Mouse (Mus musculus) kidney, embryonic 15.5 days (tissue): Measurements from ENCODE around the gene Ackr1. TPM values are rescaled to one million over a fixed set of nuclear protein-coding genes. Genes with fewer than 3 reads are reported as not detected.
A peak's percentile ranks its signal among the peaks of the same experiment; 100 is the strongest.

Experiments
- ATAC-seq: fragments of 200-750 bp; cut with Nextera tagmentation; replicated peaks from 2 replicates; pipeline ENCODE4 v1.8.0; 2017; ENCODE audit warnings: moderate TSS enrichment; ENCODE audit not compliant: low FRiP score
- H3K27ac ChIP-seq: fragments of 300-500 bp; sonication (generic); 2 replicates; pipeline ENCODE4 v1.5.1; 2015; ENCODE audit warnings: mild to moderate bottlenecking, inconsistent platforms
- H3K27me3 ChIP-seq: fragments of 300-500 bp; sonication (generic); 2 replicates; pipeline ENCODE4 v1.6.1; 2015; ENCODE audit warnings: inconsistent platforms
- H3K36me3 ChIP-seq: fragments of 300-500 bp; sonication (generic); 2 replicates; pipeline ENCODE4 v1.6.1; 2015; ENCODE audit warnings: inconsistent platforms
- H3K4me1 ChIP-seq: fragments of 300-500 bp; sonication (generic); 2 replicates; pipeline ENCODE4 v1.6.1; 2015; ENCODE audit warnings: inconsistent platforms
- H3K4me2 ChIP-seq: fragments of 300-500 bp; sonication (generic); 2 replicates; pipeline ENCODE4 v1.6.1; 2015; ENCODE audit warnings: moderate library complexity, mild to moderate bottlenecking, inconsistent platforms
- H3K4me3 ChIP-seq: fragments of 300-500 bp; sonication (generic); replicated peaks from 2 replicates; pipeline ENCODE4 v1.5.1; 2015; ENCODE audit warnings: mild to moderate bottlenecking, inconsistent platforms
- H3K9ac ChIP-seq: fragments of 300-500 bp; sonication (generic); 2 replicates; pipeline ENCODE4 v1.6.1; 2015; ENCODE audit warnings: mild to moderate bottlenecking, inconsistent platforms
- H3K9me3 ChIP-seq: fragments of 300-500 bp; sonication (generic); replicated peaks from 2 replicates; pipeline ENCODE4 v1.6.1; 2016; ENCODE audit warnings: inconsistent platforms
- WGBS: fragments of 180-500 bp; shearing (Covaris S2); methylation state at CpG from one replicate; pipeline ENCODE4 v1.1.7; 2015; ENCODE audit warnings: mixed read lengths; 5-methylcytosine and 5-hydroxymethylcytosine counted together
- polyA plus RNA-seq: library from polyadenylated mRNA; unstranded; fragments of >200 nt; fragmentation: Nextera tagmentation; extraction: Ambion mirVana; gene quantifications from 2 replicates; pipeline ENCODE4 v1.2.1, GENCODE M21; 2015

Ackr1 gene
- polyA plus RNA-seq, 1 experiment from 2014 or later: 1.0 TPM

DNA sequence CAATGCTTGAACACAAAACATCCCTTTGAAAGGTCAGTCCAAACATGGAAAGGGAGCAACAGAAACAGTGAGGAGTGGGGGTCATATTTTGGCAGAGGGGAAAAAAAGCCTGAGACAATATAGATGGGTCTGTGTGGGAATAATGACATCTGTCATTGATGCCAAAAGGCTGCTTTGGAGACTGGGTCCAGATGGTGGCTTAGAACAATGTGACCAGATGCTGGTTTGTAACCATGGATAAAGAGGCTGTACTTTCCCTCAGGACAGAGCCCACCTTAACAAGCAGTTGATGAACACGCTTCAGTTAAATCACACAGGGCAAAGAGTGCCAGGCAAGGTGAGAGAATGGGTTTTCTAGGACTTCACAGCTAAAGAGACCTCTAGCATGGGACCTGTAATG, 8.9 kb upstream of the Ackr1 start:
- Histone ChIP-seq H3K36me3 (no peaks in the 10 kb centered on the region), H3K27me3 (no peaks in the 10 kb centered on the region), H3K9me3 (no peaks in the 10 kb centered on the region), H3K4me2 (no peak overlapping the region), H3K4me3 (no peak overlapping the region), H3K9ac (no peak overlapping the region), H3K27ac (no peak overlapping the region), H3K4me1 (no peaks in the 10 kb centered on the region)
- ATAC-seq: no peak
- WGBS: 80% methylated on average over 1 of the region's 1 CpGs

DNA sequence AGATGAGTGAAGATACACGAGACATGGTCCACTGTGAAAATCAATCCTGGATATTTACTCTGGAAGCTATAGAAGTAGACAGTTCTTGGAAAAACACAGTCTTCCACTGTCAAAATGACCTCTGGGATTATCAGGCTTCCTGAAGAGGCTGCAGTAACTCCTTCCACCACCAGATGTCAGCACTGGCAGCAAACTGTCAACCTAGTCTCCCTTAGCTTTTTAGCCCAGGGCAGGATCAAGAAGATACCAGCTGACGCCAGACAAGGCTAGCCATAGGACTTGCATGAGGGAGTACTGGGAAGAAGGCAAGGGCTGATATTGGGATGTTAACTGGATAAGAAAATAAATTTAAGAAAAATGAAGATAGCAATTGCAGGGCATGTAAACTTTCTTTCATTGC, 6.0 kb upstream of the Ackr1 start:
- Histone ChIP-seq H3K4me3 (no peak overlapping the region), H3K27me3 (no peaks in the 10 kb centered on the region)

GRCm38 (mm10) chr1:173337008-173337407, 3.5 kb upstream of the Ackr1 start:
- H3K4me3 ChIP-seq: no peak overlapping the region
- no peak overlapping the region for H3K9ac ChIP-seq
- H3K4me1 ChIP-seq: no peaks in the 10 kb centered on the region
- WGBS: 87% methylated on average over 10 of the region's 10 CpGs
- no peaks in the 10 kb centered on the region for H3K9me3 ChIP-seq
- H3K27ac ChIP-seq: no peak overlapping the region
- no peaks in the 10 kb centered on the region for H3K27me3 ChIP-seq
- H3K36me3 ChIP-seq: no peaks in the 10 kb centered on the region
- no peak overlapping the region for H3K4me2 ChIP-seq
- no peak for ATAC-seq

More for the DNA sequence above, 6.0 kb upstream of the Ackr1 start:
- Histone ChIP-seq H3K9ac (no peak overlapping the region), H3K9me3 (no peaks in the 10 kb centered on the region), H3K27ac (no peak overlapping the region), H3K4me2 (no peak overlapping the region), H3K36me3 (no peaks in the 10 kb centered on the region), H3K4me1 (no peaks in the 10 kb centered on the region)
- 0 out of 2 replicates have a peak, but pooled peaks have one; percentile 65 for ATAC-seq
- WGBS: 8% methylated on average over 2 of the region's 2 CpGs

DNA sequence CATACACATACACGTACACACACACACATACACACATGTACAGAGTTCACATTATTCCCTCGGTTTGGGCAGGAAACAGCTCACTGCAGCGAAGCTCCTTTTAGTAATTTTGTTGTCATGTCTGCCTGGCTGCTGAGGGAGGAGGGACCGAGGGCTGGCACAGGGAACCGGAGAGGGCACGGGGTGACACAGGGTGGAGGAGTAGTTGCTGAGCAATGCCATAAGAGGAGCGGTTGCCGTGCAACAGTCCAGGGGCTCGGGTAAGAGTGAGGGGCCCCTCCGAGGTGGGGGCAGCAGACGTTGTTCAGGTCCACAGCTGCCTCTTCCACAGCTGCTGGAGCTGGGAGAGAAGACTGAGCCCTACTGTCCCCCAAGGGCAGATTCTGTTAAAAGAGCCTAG, 2.4 kb upstream of the Ackr1 start:
- Histone ChIP-seq H3K27me3 (no peaks in the 10 kb centered on the region), H3K4me1 (no peaks in the 10 kb centered on the region), H3K9me3 (no peaks in the 10 kb centered on the region), H3K27ac (no peak overlapping the region), H3K36me3 (no peaks in the 10 kb centered on the region), H3K9ac (no peak overlapping the region), H3K4me3 (no peak overlapping the region), H3K4me2 (no peak overlapping the region)
- 43% methylated on average over 11 of the region's 11 CpGs for WGBS
- no peak for ATAC-seq

DNA sequence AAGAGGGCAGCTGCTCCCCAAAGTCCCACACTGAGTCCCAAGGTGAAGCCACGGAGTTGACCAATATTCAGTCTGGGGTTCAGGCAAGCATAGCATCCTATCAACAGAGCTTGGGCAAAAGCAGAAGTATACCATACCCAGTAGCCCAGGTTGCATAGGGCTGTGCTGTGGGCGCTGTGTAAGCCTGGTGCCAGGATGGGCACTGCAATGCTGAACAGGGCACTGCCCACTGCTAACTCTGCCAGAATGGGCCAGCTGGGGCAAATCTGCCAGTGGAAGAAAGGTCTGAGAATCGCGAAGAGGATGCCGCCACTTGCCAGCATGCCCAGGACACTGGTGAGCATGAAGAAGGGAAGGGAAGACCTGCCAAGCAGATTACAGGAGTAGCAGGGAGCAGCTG, 1.1 kb downstream of the Ackr1 start:
- H3K4me2 ChIP-seq: no peak overlapping the region
- no peaks in the 10 kb centered on the region for H3K4me1 ChIP-seq
- H3K9ac ChIP-seq: no peak overlapping the region
- no peaks in the 10 kb centered on the region for H3K36me3 ChIP-seq
- no peak overlapping the region for H3K4me3 ChIP-seq
- no peak overlapping the region for H3K27ac ChIP-seq
- H3K9me3 ChIP-seq: no peaks in the 10 kb centered on the region
- H3K27me3 ChIP-seq: no peaks in the 10 kb centered on the region
- no peak for ATAC-seq
- 87% methylated on average over 5 of the region's 5 CpGs for WGBS

DNA sequence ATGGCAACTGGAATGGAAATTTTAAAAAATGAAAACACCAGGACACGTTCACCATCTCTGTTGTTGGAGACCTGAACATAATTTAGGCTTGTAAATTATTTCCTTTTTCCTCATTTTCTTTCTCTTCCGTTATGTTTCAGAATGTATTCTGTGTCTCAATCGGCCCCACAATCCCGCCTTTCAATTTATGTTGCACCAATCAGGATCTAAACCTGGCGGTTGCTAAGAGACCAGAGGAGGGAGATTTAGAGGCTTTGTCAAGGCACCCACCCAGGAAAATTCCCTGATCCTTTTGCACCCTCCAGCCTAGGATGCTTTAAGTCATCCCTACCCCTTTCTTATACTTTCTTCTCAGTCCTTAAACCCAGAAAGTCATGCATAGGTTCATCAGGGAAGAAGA, 3.8 kb downstream of the Ackr1 start:
- Histone ChIP-seq H3K4me3 (no peak overlapping the region), H3K27me3 (no peaks in the 10 kb centered on the region), H3K9ac (no peak overlapping the region), H3K27ac (no peak overlapping the region), H3K4me1 (no peaks in the 10 kb centered on the region), H3K36me3 (no peaks in the 10 kb centered on the region), H3K4me2 (no peak overlapping the region), H3K9me3 (no peaks in the 10 kb centered on the region)
- ATAC-seq: no peak
- WGBS: 84% methylated on average over 5 of the region's 5 CpGs

DNA sequence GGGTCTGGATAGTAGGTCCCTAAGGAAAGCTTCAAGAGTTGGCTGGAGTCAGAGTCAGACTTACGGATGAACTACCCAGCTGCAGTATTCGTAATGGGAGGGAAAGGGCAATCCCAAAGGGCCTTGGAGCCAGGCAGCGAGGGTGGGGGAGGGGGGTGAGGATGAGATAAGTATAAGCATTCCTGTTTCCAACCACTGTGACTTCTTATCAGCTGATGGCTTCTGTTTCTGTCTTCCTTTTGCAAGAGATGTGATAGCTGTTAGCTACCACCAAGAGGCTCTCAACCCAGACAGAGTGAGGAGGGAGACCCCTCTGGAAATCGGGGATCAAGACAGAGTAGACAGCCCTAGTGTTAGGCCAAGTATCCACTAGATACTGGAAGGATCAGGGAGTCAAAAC, 4.4 kb downstream of the Ackr1 start:
- no peak overlapping the region for H3K4me2 ChIP-seq
- H3K9me3 ChIP-seq: no peaks in the 10 kb centered on the region

DNA sequence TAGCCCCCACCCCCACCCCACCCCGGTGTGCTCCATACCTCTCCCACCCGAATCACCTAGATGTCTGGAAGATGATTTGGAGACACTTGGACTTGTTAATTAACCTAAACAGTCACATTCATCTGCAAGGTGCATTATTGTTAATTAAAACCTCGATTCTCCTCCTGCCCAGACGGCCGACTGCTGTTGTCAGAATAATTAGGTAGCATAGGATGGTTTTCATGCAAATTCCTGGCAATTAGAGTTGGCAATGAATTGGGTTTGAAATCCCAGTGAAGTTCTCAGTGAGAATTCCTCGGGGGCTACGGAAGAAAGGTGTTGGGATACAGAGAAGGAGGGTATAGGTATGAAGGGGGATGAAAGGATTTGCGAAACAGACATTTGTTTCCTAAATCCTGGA, 5.1 kb downstream of the Ackr1 start:
- Histone ChIP-seq H3K4me3 (no peak overlapping the region), H3K9me3 (no peaks in the 10 kb centered on the region), H3K36me3 (no peaks in the 10 kb centered on the region), H3K4me2 (no peak overlapping the region), H3K4me1 (no peaks in the 10 kb centered on the region), H3K9ac (no peak overlapping the region), H3K27ac (no peak overlapping the region), H3K27me3 (no peaks in the 10 kb centered on the region)
- WGBS: 58% methylated on average over 8 of the region's 8 CpGs
- ATAC-seq: no peak

More for the DNA sequence above, 4.4 kb downstream of the Ackr1 start:
- Histone ChIP-seq H3K9ac (no peak overlapping the region), H3K27me3 (no peaks in the 10 kb centered on the region), H3K36me3 (no peaks in the 10 kb centered on the region), H3K4me1 (no peaks in the 10 kb centered on the region), H3K27ac (no peak overlapping the region), H3K4me3 (no peak overlapping the region)
- ATAC-seq: 0 out of 2 replicates have a peak, but pooled peaks have one; percentile 38
- WGBS: 48% methylated on average over 4 of the region's 4 CpGs

GRCm38 (mm10) chr1:173326552-173326951, 7.0 kb downstream of the Ackr1 start:
- Histone ChIP-seq H3K27ac (no peak overlapping the region), H3K4me2 (no peak overlapping the region), H3K36me3 (no peaks in the 10 kb centered on the region), H3K9ac (no peak overlapping the region), H3K4me3 (no peak overlapping the region), H3K27me3 (no peaks in the 10 kb centered on the region), H3K9me3 (no peaks in the 10 kb centered on the region), H3K4me1 (no peaks in the 10 kb centered on the region)
- WGBS: 63% methylated on average over 1 of the region's 1 CpGs
- no peak for ATAC-seq

DNA sequence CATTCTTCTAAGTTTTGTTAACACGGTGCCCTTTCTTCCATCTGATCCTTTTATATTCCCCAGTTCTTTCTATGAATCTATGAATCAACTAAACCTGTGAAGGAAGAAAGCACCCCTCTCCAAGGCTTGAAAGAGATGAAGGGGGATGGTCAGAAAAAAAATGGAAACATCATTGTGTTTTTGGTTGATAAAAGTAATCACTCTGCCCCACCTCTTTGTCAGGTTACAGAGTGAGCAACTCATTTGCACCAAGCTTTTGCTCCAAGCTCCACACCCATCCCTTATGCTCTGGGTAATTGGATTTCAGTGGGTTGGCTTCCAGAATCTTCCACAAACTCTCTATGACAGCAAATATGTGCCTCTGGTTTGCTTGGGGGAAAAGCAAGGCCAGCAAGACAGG, 8.2 kb downstream of the Ackr1 start:
- H3K9ac ChIP-seq: no peak overlapping the region
- H3K36me3 ChIP-seq: no peaks in the 10 kb centered on the region
- H3K4me3 ChIP-seq: no peak overlapping the region
- no peaks in the 10 kb centered on the region for H3K27me3 ChIP-seq
- no peak overlapping the region for H3K4me2 ChIP-seq
- WGBS: 89% methylated on average over 1 of the region's 1 CpGs
- no peak for ATAC-seq
- no peak overlapping the region for H3K27ac ChIP-seq
- H3K9me3 ChIP-seq: no peaks in the 10 kb centered on the region
- no peaks in the 10 kb centered on the region for H3K4me1 ChIP-seq

GRCm38 (mm10) chr1:173324961-173325360, 8.6 kb downstream of the Ackr1 start:
- no peaks in the 10 kb centered on the region for H3K4me1 ChIP-seq
- H3K9me3 ChIP-seq: no peaks in the 10 kb centered on the region
- 70% methylated on average over 4 of the region's 4 CpGs for WGBS
- H3K9ac ChIP-seq: no peak overlapping the region
- no peaks in the 10 kb centered on the region for H3K27me3 ChIP-seq
- H3K27ac ChIP-seq: no peak overlapping the region
- no peak for ATAC-seq
- H3K4me3 ChIP-seq: no peak overlapping the region
- H3K4me2 ChIP-seq: no peak overlapping the region
- H3K36me3 ChIP-seq: no peaks in the 10 kb centered on the region

- H3K4me1 ChIP-seq: no peaks in the 10 kb centered on the region
- H3K27ac ChIP-seq: no peak overlapping the region
- H3K9ac ChIP-seq: no peak overlapping the region
- H3K36me3 ChIP-seq: no peaks in the 10 kb centered on the region
- H3K9me3 ChIP-seq: no peaks in the 10 kb centered on the region
- H3K4me2 ChIP-seq: no peak overlapping the region
- 32% methylated on average over 5 of the region's 5 CpGs for WGBS
- no peak for ATAC-seq
- no peaks in the 10 kb centered on the region for H3K27me3 ChIP-seq
- H3K4me3 ChIP-seq: no peak overlapping the region
Measured at GRCm38 (mm10) chr1:173323839-173324585, 9.5 kb downstream of the Ackr1 start.

DNA sequence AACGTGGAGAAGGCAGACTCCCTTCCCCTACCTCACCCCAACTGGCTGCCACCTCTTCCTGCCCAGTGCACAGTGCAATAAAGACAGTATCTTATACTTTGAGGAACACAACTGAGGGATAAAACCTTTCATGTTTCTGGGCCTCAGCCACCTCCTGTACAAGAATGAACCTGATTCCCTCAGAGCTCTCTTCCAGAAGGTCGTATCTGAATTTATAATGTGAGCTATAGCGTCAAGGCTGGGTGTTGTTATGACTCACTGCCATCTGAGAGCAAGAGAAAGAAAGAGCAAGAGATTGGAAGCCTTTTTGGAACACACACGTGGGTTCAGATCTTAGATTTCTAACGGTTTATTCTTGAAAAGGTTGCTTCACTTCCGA, 11.3 kb downstream of the Ackr1 start:
- Histone ChIP-seq H3K4me3 (no peak overlapping the region), H3K4me2 (no peak overlapping the region), H3K9me3 (no peaks in the 10 kb centered on the region), H3K4me1 (no peaks in the 10 kb centered on the region), H3K27me3 (no peaks in the 10 kb centered on the region), H3K36me3 (no peaks in the 10 kb centered on the region), H3K27ac (no peak overlapping the region), H3K9ac (no peak overlapping the region)
- WGBS: 66% methylated on average over 6 of the region's 6 CpGs
- no peak for ATAC-seq
